Comparison of ENCODE assay signal across 23 mouse cellular contexts in the genomic region with DNA sequence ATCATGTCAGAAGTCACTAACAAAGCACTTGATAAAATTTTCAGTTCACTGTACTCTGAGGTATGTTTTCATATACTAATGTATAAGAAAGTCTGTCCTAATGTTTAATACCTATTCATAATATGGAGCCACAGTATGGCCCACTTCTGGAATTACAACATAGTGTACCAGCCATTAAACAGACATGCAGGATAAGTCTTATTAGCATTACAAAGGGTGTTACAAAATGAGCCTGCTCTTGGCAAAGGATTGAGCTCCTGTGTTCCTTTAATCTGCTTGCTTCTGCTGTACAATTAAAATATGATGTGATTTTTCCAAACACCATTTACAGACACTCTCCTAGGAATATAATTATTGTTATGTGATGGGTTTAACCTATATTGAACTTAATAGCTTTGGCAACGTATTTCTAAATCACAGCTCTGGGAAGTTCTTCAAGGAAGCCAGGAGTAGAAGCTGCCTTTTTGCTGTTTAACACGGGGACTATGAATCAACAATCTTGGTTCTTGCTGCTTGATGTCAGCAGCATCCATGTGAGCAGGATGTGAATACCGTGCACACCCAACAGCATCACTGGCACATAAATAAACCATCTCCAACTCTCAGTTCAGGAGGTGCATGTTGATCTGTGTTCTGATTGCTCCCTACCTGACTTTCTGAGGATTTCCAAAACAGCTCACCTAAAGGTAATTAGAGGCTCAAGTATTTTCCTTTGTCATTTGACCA.
DNase-seq lines count a peak whose midpoint lies in the region; ATAC-seq lines count a peak whose summit lies in the region.
"Had no signal": no experiment of that assay in that cellular context is flagged by ENCODE, and none has a peak within 500 bp of the region (broad histone marks: within the 10 kb centered on the region; RNA-seq: fewer than 3 reads in every experiment).

No protein-coding gene starts in this region.

- no peaks in the 10 kb centered on the region; the same call in 1 of the 2 replicates for H3K9me3 ChIP-seq in forebrain, embryonic 13.5 days (replicated peaks)
- H3K9me3 ChIP-seq in forebrain, embryonic 11.5 days (ENCODE audit: control insufficient read depth, low read length), result no peaks in the 10 kb centered on the region
- no peaks in the 10 kb centered on the region for H3K9me3 ChIP-seq in midbrain, embryonic 11.5 days (ENCODE audit: control insufficient read depth, low read length)
- H3K9me3 ChIP-seq in midbrain, embryonic 10.5 days (replicated peaks), result peaks cover 5% of the 10 kb centered on the region; the same call in 1 of the 2 replicates
- no peaks in the 10 kb centered on the region for H3K9me3 ChIP-seq in midbrain, embryonic 13.5 days
- H3K9me3 ChIP-seq: heart, embryonic 10.5 days; liver, embryonic 12.5 days; neural tube, embryonic 12.5 days had no signal

- no peaks in the 10 kb centered on the region for H3K27me3 ChIP-seq in forebrain, embryonic 13.5 days
- H3K27me3 ChIP-seq in forebrain, embryonic 11.5 days (ENCODE audit: control insufficient read depth, insufficient read depth, low read length), result no peaks in the 10 kb centered on the region
- no peaks in the 10 kb centered on the region for H3K27me3 ChIP-seq in midbrain, embryonic 11.5 days (ENCODE audit: control insufficient read depth, insufficient read depth, low read length)
- no peaks in the 10 kb centered on the region for H3K27me3 ChIP-seq in midbrain, embryonic 10.5 days (ENCODE audit: low read depth, poor library complexity, severe bottlenecking)
- no peaks in the 10 kb centered on the region for H3K27me3 ChIP-seq in midbrain, embryonic 13.5 days
- H3K27me3 ChIP-seq: limb, embryonic 13.5 days; liver, embryonic 12.5 days; neural tube, embryonic 12.5 days had no signal

- no peak overlapping the region for H3K4me3 ChIP-seq in forebrain, embryonic 13.5 days
- no peak overlapping the region for H3K4me3 ChIP-seq in forebrain, embryonic 11.5 days (ENCODE audit: low read depth, low read length)
- H3K4me3 ChIP-seq in midbrain, embryonic 11.5 days (ENCODE audit: low read depth, low read length), result no peak overlapping the region
- H3K4me3 ChIP-seq in midbrain, embryonic 10.5 days, result no peak overlapping the region
- no peak overlapping the region for H3K4me3 ChIP-seq in midbrain, embryonic 13.5 days (replicated peaks)
- H3K4me3 ChIP-seq: gastrocnemius, adult 2 months; heart, embryonic 10.5 days; limb, embryonic 13.5 days; liver, embryonic 12.5 days; neural tube, embryonic 12.5 days had no signal

- H3K4me1 ChIP-seq in forebrain, embryonic 13.5 days, result peaks cover 10% of the 10 kb centered on the region
- H3K4me1 ChIP-seq in forebrain, embryonic 11.5 days (replicated peaks; ENCODE audit: control insufficient read depth, insufficient read depth, low read length), result no peaks in the 10 kb centered on the region
- H3K4me1 ChIP-seq in midbrain, embryonic 11.5 days (ENCODE audit: control insufficient read depth, insufficient read depth, low read length), result no peaks in the 10 kb centered on the region; the same call in 1 of the 2 replicates
- H3K4me1 ChIP-seq in midbrain, embryonic 10.5 days, result peaks cover 3% of the 10 kb centered on the region; the same call in 1 of the 2 replicates
- peaks cover 6% of the 10 kb centered on the region for H3K4me1 ChIP-seq in midbrain, embryonic 13.5 days (replicated peaks)
- H3K4me1 ChIP-seq: heart, embryonic 10.5 days; limb, embryonic 13.5 days; liver, embryonic 12.5 days; neural tube, embryonic 12.5 days had no signal

- H3K9ac ChIP-seq in forebrain, embryonic 13.5 days, result no peak overlapping the region
- no peak overlapping the region for H3K9ac ChIP-seq in forebrain, embryonic 11.5 days (ENCODE audit: low read length)
- no peak overlapping the region for H3K9ac ChIP-seq in midbrain, embryonic 11.5 days (ENCODE audit: low read length)
- no peak overlapping the region for H3K9ac ChIP-seq in midbrain, embryonic 13.5 days (replicated peaks)
- H3K9ac ChIP-seq: limb, embryonic 13.5 days; liver, embryonic 12.5 days; neural tube, embryonic 12.5 days had no signal

- no peak overlapping the region for H3K4me2 ChIP-seq in forebrain, embryonic 13.5 days
- H3K4me2 ChIP-seq in forebrain, embryonic 11.5 days (ENCODE audit: low read depth, low read length, severe bottlenecking), result no peak overlapping the region
- H3K4me2 ChIP-seq in midbrain, embryonic 11.5 days, result no peak overlapping the region
- H3K4me2 ChIP-seq in midbrain, embryonic 13.5 days (replicated peaks), result no peak overlapping the region
- H3K4me2 ChIP-seq: limb, embryonic 13.5 days; liver, embryonic 12.5 days; neural tube, embryonic 12.5 days had no signal

- no peaks in the 10 kb centered on the region for H3K36me3 ChIP-seq in forebrain, embryonic 13.5 days (ENCODE audit: poor library complexity, severe bottlenecking)
- H3K36me3 ChIP-seq in forebrain, embryonic 11.5 days (ENCODE audit: control insufficient read depth, insufficient read depth, low read length), result no peaks in the 10 kb centered on the region
- no peaks in the 10 kb centered on the region for H3K36me3 ChIP-seq in midbrain, embryonic 11.5 days (ENCODE audit: control insufficient read depth, insufficient read depth, low read length)
- H3K36me3 ChIP-seq in midbrain, embryonic 10.5 days, result no peaks in the 10 kb centered on the region
- no peaks in the 10 kb centered on the region for H3K36me3 ChIP-seq in midbrain, embryonic 13.5 days
- H3K36me3 ChIP-seq: heart, embryonic 10.5 days; limb, embryonic 13.5 days; liver, embryonic 12.5 days; neural tube, embryonic 12.5 days had no signal

- H3K27ac ChIP-seq in forebrain, embryonic 13.5 days, result no peak overlapping the region
- no peak overlapping the region; the same call in 1 of the 2 replicates for H3K27ac ChIP-seq in forebrain, embryonic 11.5 days (ENCODE audit: low read depth, low read length)
- H3K27ac ChIP-seq in midbrain, embryonic 11.5 days (ENCODE audit: low read depth, low read length), result no peak overlapping the region
- no peak overlapping the region for H3K27ac ChIP-seq in midbrain, embryonic 10.5 days (replicated peaks)
- peak overlapping the region; percentile 25; the same call in 1 of the 2 replicates for H3K27ac ChIP-seq in midbrain, embryonic 13.5 days
- H3K27ac ChIP-seq: gastrocnemius, adult 2 months; heart, embryonic 10.5 days; limb, embryonic 13.5 days; liver, embryonic 12.5 days; neural tube, embryonic 12.5 days had no signal

- WGBS in forebrain, embryonic 13.5 days, result 17% methylated on average over 3 of the region's 3 CpGs
- WGBS in forebrain, embryonic 11.5 days, result 54% methylated on average over 3 of the region's 3 CpGs
- 73% methylated on average over 3 of the region's 3 CpGs for WGBS in midbrain, embryonic 11.5 days
- 83% methylated on average over 3 of the region's 3 CpGs for WGBS in midbrain, embryonic 10.5 days
- WGBS in midbrain, embryonic 13.5 days, result 32% methylated on average over 3 of the region's 3 CpGs

- ATAC-seq in forebrain, embryonic 13.5 days, result peak; percentile 82
- no peak for ATAC-seq in forebrain, embryonic 11.5 days (replicated peaks; ENCODE audit: low FRiP score)
- ATAC-seq in midbrain, embryonic 11.5 days (ENCODE audit: low FRiP score), result peak; percentile 50; the same call in 1 of the 2 replicates
- peak; percentile 74 for ATAC-seq in midbrain, embryonic 13.5 days
- ATAC-seq: intestine, postnatal 0 days; liver, embryonic 12.5 days had no signal

- no peak for DNase-seq in forebrain, embryonic 11.5 days (ENCODE audit: low spot score)
- DNase-seq in midbrain, embryonic 11.5 days (ENCODE audit: low spot score, missing footprints), result peak; percentile 82
- no peak for DNase-seq in midbrain, embryonic 10.5 days (ENCODE audit: low spot score)
- DNase-seq in lung, postnatal 4 days, result no peak
- DNase-seq in adrenal gland, postnatal 4 days (ENCODE audit: low spot score in 2 of 2), result no peak
- DNase-seq: adrenal gland, postnatal 14 days; cerebellum, adult 11-12 months; cerebellum, postnatal 10 days; gastrocnemius, adult 2 months; heart, postnatal 4 days; kidney, postnatal 25 days; layer of hippocampus, adult 9-11 months; lung, adult 18-20 months; lung, postnatal 14 days; retina, postnatal 1 day; thymus, postnatal 25 days had no signal
